Mouse (Mus musculus): ENCODE results near the gene H2-Q2. TPM values are rescaled to one million over a fixed set of nuclear protein-coding genes. Genes with fewer than 3 reads are reported as not detected.
"Not testable (repeated sequence)": the region's sequence is repeated elsewhere in the genome, so short reads cannot be mapped to it uniquely, and the experiment has no call there.

Gene H2-Q2
- total and polyA plus RNA-seq, 2 experiments from 2014 or later, result 8.0 to 16.2 TPM

DNA sequence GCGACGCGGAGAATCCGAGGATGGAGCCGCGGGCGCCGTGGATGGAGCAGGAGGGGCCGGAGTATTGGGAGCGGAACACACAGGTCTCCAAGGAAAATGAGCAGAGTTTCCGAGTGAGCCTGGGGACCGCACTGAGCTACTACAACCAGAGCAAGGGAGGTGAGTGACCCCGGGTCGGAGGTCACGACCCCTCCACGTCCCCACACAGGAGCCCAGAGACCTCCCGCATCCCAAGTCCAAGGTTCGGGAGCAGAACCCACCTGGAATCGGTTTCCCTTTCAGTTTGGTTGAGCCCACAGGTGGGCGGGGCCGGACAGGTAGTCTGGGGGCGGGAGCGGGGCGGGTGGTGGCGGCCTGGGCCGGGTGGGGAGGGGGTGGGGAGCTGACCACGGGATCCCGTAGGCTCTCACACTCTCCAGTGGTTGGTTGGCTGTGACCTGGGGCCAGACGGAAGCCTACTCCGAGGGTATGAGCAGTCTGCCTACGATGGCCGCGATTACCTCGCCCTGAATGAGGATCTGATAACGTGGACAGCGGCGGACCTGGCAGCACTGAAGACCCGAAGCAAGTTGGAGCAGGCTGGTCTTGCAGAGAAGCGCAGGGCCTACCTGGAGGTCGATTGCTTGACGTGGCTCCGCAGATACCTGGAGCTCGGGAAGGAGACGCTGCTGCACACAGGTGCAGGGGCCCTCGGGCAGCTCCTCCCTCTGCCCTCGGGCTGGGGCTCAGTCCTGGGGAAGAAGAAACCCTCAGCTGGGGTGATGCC is 852 bp downstream of the H2-Q2 start:
- H3K4me3 ChIP-seq (ENCODE audit: low read depth, low read length), result peak overlapping the region; percentile 35
- H3K4me2 ChIP-seq (ENCODE audit: low read depth), result peak overlapping the region; percentile 68
- no peak for TF ChIP-seq CTCF (IDR thresholded peaks at IDR 0.05; ENCODE audit: low read depth)
- no peak overlapping the region for H3K27ac ChIP-seq (ENCODE audit: low read depth, low read length)
- no peaks in the 10 kb centered on the region for H3K9me3 ChIP-seq (ENCODE audit: low read length)
- no peaks in the 10 kb centered on the region for H3K4me1 ChIP-seq (ENCODE audit: insufficient read depth)
- peaks cover 23% of the 10 kb centered on the region for H3K27me3 ChIP-seq (ENCODE audit: insufficient read depth, low read length)
- DNase-seq, result no peak
- H3K36me3 ChIP-seq (ENCODE audit: insufficient read depth), result no peaks in the 10 kb centered on the region
- H3K9ac ChIP-seq, result peak overlapping the region; percentile 43; the same call in 1 of the 2 replicates
- 3% methylated on average over 46 of the region's 46 CpGs for WGBS
- no peak; the same call in 1 of the 2 replicates for ATAC-seq

DNA sequence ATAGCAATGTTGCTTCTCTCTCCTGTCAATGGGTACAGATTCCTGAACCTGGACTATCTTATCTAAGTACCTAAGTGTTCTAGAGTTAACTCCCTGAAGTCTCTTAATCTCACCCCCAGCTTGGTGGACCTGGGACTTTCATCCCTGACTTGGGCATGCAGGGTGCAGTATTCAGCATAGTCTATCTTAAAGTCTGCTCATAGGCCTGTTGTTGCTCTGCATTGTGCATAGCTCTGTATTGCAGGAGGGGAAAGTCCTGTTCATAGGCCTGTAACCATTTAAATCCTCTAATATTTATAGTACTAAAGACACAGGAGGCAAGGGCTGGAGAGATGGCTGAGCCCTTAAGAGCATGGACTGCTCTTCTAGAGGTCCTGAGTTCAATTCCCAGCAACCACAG is 5.6 kb downstream of the H2-Q2 start:
- peaks cover 10% of the 10 kb centered on the region; the same call in 1 of the 2 replicates for H3K27me3 ChIP-seq (ENCODE audit: insufficient read depth, low read length)
- not testable (repeated sequence) for H3K36me3 ChIP-seq (ENCODE audit: insufficient read depth); H3K4me3 ChIP-seq (ENCODE audit: low read depth, low read length); H3K27ac ChIP-seq (ENCODE audit: low read depth, low read length); H3K9ac ChIP-seq; ATAC-seq; H3K9me3 ChIP-seq (ENCODE audit: low read length); DNase-seq; H3K4me2 ChIP-seq (ENCODE audit: low read depth); H3K4me1 ChIP-seq (ENCODE audit: insufficient read depth)

DNA sequence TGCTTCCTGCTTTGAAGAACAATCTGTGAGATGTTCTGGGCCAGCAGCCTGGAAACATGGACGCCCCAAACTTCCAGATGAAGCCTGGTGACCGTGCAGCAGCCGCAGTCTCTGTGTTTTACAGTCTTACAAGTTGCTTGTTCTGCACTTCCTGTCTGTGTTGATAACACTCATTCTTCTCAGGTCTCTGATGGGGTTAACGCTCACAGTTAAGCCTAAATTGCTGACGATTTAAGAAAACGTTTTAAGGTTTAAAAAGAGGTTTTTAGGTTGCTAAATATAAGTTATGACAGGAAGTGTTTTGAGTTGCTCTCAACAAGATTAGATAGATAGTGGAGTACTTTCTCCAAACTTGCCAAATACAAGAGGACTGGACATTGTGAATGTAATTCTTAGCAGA is 11.2 kb downstream of the H2-Q2 start:
- WGBS, result 79% methylated on average over 6 of the region's 6 CpGs
- H3K4me3 ChIP-seq (ENCODE audit: low read depth, low read length); H3K4me1 ChIP-seq (ENCODE audit: insufficient read depth); H3K36me3 ChIP-seq (ENCODE audit: insufficient read depth); H3K9ac ChIP-seq; H3K27me3 ChIP-seq (ENCODE audit: insufficient read depth, low read length); ATAC-seq; DNase-seq; H3K27ac ChIP-seq (ENCODE audit: low read depth, low read length); H3K4me2 ChIP-seq (ENCODE audit: low read depth); H3K9me3 ChIP-seq (ENCODE audit: low read length): not testable (repeated sequence)

DNA sequence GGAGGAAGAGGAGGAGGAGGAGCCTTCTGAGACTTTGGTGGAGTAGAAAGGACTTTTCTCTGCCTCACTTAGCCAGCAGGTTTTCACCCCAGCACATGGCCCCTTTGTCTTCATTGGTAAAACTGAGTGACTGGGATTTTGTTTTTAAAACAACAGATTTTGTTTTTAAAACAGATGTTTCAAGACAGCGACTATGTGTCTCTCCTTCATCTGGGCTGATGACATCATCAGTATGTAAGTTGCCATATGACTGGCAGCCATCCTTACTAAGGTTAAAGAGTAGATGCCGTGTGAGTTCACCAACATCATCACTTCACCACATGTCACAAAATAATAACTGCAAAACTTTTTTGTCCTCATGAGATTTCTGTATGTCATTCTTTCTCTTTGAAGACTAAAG is 12.0 kb downstream of the H2-Q2 start:
- Histone ChIP-seq H3K36me3 (ENCODE audit: insufficient read depth) (no peaks in the 10 kb centered on the region), H3K9me3 (ENCODE audit: low read length) (no peaks in the 10 kb centered on the region), H3K27me3 (ENCODE audit: insufficient read depth, low read length) (0 out of 2 replicates have a peak, but pooled peaks cover 5% of the 10 kb centered on the region), H3K4me2 (ENCODE audit: low read depth) (no peak overlapping the region), H3K4me3 (ENCODE audit: low read depth, low read length) (no peak overlapping the region), H3K4me1 (ENCODE audit: insufficient read depth) (no peaks in the 10 kb centered on the region), H3K9ac (no peak overlapping the region), H3K27ac (ENCODE audit: low read depth, low read length) (no peak overlapping the region)
- ATAC-seq (no peak), DNase-seq (no peak)
- 68% methylated on average over 2 of the region's 2 CpGs for WGBS
- no peak for TF ChIP-seq CTCF (IDR thresholded peaks at IDR 0.05; ENCODE audit: low read depth)

DNA sequence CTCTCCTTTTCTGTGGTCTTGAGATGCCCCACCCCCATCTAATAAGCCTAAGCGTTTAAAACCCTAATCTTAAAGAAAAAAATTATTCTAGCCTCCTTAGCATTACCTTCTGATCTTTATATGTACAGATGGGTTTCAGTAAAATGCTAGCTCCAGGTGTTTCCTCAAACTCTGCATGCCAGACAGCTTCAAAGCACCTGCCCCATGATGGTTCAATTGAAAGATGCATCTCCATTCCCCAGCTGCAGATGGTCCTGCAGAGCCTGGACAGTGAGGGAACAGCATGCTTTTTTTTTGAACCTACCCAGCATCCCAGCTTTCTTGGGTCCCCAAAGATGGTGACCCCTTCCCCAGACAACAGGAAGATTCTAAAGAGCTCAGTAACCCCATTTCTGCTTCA is 15.0 kb downstream of the H2-Q2 start:
- no peak overlapping the region for H3K9ac ChIP-seq
- peaks cover 12% of the 10 kb centered on the region; the same call in 1 of the 2 replicates for H3K27me3 ChIP-seq (ENCODE audit: insufficient read depth, low read length)
- no peak overlapping the region for H3K4me3 ChIP-seq (ENCODE audit: low read depth, low read length)
- WGBS, result 53% methylated on average over 1 of the region's 1 CpGs
- H3K9me3 ChIP-seq (ENCODE audit: low read length), result no peaks in the 10 kb centered on the region
- TF ChIP-seq CTCF (IDR thresholded peaks at IDR 0.05; ENCODE audit: low read depth), result no peak
- H3K4me2 ChIP-seq (ENCODE audit: low read depth), result no peak overlapping the region
- DNase-seq (no peak), ATAC-seq (no peak)
- H3K27ac ChIP-seq (ENCODE audit: low read depth, low read length), result no peak overlapping the region
- no peaks in the 10 kb centered on the region for H3K4me1 ChIP-seq (ENCODE audit: insufficient read depth)
- H3K36me3 ChIP-seq (ENCODE audit: insufficient read depth), result no peaks in the 10 kb centered on the region

GRCm38 (mm10) chr17:35358763-35359469 is 16.9 kb downstream of the H2-Q2 start:
- ATAC-seq (no peak), DNase-seq (no peak)
- WGBS, result 9% methylated on average over 37 of the region's 38 CpGs
- H3K4me3 ChIP-seq (ENCODE audit: low read depth, low read length), result peak overlapping the region; percentile 24
- no peaks in the 10 kb centered on the region for H3K9me3 ChIP-seq (ENCODE audit: low read length)
- H3K27me3 ChIP-seq (ENCODE audit: insufficient read depth, low read length), result peaks cover 12% of the 10 kb centered on the region; the same call in 1 of the 2 replicates
- peak overlapping the region; percentile 57 for H3K4me2 ChIP-seq (ENCODE audit: low read depth)
- no peaks in the 10 kb centered on the region for H3K4me1 ChIP-seq (ENCODE audit: insufficient read depth)
- H3K9ac ChIP-seq, result peak overlapping the region; percentile 18; the same call in 1 of the 2 replicates
- no peak for TF ChIP-seq CTCF (IDR thresholded peaks at IDR 0.05; ENCODE audit: low read depth)
- no peaks in the 10 kb centered on the region for H3K36me3 ChIP-seq (ENCODE audit: insufficient read depth)
- no peak overlapping the region for H3K27ac ChIP-seq (ENCODE audit: low read depth, low read length)

DNA sequence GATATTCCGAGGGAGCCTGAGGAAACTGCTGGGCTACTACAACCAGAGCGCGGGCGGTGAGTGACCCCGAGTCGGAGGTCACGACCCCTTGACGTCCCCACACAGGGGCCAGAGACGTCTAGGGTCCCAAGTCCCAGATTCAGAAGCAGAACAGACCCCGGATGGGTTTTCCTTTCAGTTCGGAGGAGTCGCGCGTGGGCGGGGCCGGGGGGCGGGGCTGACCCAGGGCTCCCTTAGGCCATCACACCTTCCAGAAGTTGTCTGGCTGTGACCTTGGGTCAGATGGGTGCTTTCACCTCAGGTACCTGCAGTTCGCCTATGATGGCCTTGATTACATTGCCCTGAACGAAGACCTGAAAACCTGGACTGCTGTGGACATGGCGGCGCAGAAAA is 17.4 kb downstream of the H2-Q2 start:
- DNase-seq (no peak), ATAC-seq (no peak)
- WGBS, result 22% methylated on average over 21 of the region's 21 CpGs
- Histone ChIP-seq H3K27ac (ENCODE audit: low read depth, low read length) (no peak overlapping the region), H3K4me2 (ENCODE audit: low read depth) (peak overlapping the region; percentile 57), H3K4me3 (ENCODE audit: low read depth, low read length) (peak overlapping the region; percentile 24), H3K36me3 (ENCODE audit: insufficient read depth) (no peaks in the 10 kb centered on the region), H3K27me3 (ENCODE audit: insufficient read depth, low read length) (peaks cover 12% of the 10 kb centered on the region; the same call in 1 of the 2 replicates), H3K9me3 (ENCODE audit: low read length) (no peaks in the 10 kb centered on the region), H3K4me1 (ENCODE audit: insufficient read depth) (no peaks in the 10 kb centered on the region), H3K9ac (peak overlapping the region; percentile 18; the same call in 1 of the 2 replicates)
- TF ChIP-seq CTCF (IDR thresholded peaks at IDR 0.05; ENCODE audit: low read depth), result no peak

Measured in forebrain, postnatal 0 days (tissue).